Mouse (Mus musculus): ENCODE data around the gene 9530053A07Rik. TPM values are rescaled to one million over a fixed set of nuclear protein-coding genes. Genes with fewer than 3 reads are reported as not detected.
"Not testable (repeated sequence)": the region's sequence is repeated elsewhere in the genome, so short reads cannot be mapped to it uniquely, and the experiment has no call there.

The 9530053A07Rik gene
- 0.05 and 0.17 TPM in 2 replicates for polyA plus RNA-seq (2016; fragmentation: Nextera tagmentation; extraction: Ambion mirVana)

DNA sequence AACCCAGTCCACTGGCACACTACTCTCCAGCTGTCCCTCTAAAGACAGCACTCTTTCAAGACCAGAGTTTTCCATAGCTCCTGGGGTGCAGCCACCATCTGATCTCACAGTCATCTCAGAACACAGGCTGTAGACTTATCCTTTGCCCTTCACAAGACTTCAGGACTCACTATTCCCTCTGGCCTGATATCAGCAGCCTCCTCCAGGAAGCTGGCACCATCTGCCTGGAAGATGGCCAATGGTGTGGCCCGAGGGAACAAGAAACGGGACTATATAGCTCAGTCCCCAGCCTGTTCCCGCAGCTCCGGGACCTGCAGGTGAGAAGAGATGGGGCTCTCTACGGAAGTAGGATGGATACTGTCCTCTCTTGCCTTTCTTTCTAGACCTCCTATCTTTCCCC is at the start of gene 9530053A07Rik:
TSS of gene 9530053A07Rik (plus strand) at position 301 of the 400 bp plus-strand sequence.
- H3K27ac ChIP-seq (replicated peaks) = no peak within 1 kb of the TSS
- H3K36me3 ChIP-seq = no peaks in the 10 kb centered on the region
- WGBS = 93% methylated on average over 5 of the region's 5 CpGs
- H3K27me3 ChIP-seq (ENCODE audit: low read depth, poor library complexity, severe bottlenecking) = no peaks in the 10 kb centered on the region
- H3K9me3 ChIP-seq (replicated peaks) = no peaks in the 10 kb centered on the region; the same call in 1 of the 2 replicates
- no peaks in the 10 kb centered on the region for H3K4me1 ChIP-seq
- no peak for DNase-seq (ENCODE audit: low spot score)
- no peak within 1 kb of the TSS for H3K4me3 ChIP-seq

DNA sequence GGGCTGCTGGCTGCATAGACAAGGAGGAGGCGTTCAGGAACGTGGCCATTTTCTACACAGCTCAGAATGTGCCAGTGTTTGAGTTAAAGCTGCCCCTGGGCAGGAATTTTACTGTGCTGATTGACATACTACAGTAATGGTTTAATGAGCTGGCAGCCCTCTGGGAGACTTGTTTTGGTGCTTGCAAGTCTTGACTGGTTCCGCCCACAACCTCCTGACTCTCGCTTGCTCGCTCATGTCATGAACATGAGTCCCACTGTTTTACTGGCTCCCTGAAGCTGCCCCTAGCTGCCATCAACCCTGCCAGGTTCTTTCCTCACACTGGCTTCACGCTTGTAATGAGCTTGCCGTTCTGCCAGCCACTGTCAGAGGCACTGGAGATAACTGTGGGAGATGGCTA is 45.1 kb upstream of the 9530053A07Rik start:
- no peak overlapping the region for H3K27ac ChIP-seq (replicated peaks)
- H3K27me3 ChIP-seq (ENCODE audit: low read depth, poor library complexity, severe bottlenecking) = no peaks in the 10 kb centered on the region
- no peak for DNase-seq (ENCODE audit: low spot score)
- no peak overlapping the region for H3K4me3 ChIP-seq
- no peaks in the 10 kb centered on the region for H3K36me3 ChIP-seq
- no peaks in the 10 kb centered on the region for H3K4me1 ChIP-seq
- WGBS = 85% methylated on average over 7 of the region's 7 CpGs
- H3K9me3 ChIP-seq (replicated peaks) = peaks cover 5% of the 10 kb centered on the region

DNA sequence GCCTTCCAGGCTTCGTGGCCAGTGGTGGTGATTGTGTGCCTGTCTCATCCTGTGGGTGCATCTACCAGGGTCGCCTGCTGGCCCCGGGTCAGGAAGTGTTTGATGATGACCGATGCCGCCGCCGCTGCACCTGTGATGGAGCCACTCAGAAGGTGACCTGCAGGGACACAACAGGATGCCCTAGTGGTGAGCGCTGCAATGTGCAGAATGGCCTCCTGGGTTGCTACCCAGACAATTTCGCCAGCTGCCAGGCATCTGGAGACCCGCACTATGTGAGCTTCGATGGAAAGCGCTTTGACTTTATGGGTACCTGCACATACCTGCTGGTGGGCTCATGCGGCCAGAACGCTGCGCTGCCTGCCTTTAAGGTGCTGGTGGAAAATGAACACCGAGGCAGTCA is 43.0 kb upstream of the 9530053A07Rik start:
- no peak overlapping the region for H3K27ac ChIP-seq (replicated peaks)
- no peaks in the 10 kb centered on the region for H3K4me1 ChIP-seq
- peaks cover 5% of the 10 kb centered on the region for H3K9me3 ChIP-seq (replicated peaks)
- no peaks in the 10 kb centered on the region for H3K27me3 ChIP-seq (ENCODE audit: low read depth, poor library complexity, severe bottlenecking)
- WGBS = 84% methylated on average over 16 of the region's 16 CpGs
- H3K4me3 ChIP-seq = no peak overlapping the region
- no peaks in the 10 kb centered on the region for H3K36me3 ChIP-seq
- DNase-seq (ENCODE audit: low spot score) = no peak

DNA sequence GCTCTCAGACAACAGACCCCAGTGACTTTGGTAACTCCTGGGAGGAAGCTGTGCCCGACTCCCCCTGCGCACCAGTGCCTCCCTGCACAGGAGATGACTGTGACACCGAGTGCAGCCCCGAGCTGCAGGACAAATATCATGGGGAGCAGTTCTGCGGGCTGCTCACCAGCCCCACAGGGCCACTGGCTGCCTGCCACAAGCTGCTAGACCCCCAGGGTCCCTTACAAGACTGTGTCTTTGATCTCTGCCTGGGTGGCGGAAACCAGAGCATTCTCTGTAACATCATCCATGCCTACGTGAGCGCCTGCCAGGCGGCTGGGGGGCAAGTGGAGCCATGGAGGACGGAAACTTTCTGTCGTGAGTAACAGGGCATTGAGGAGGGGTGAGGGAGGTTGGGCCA is 35.7 kb upstream of the 9530053A07Rik start:
- no peaks in the 10 kb centered on the region for H3K36me3 ChIP-seq
- H3K27ac ChIP-seq (replicated peaks) = no peak overlapping the region

DNA sequence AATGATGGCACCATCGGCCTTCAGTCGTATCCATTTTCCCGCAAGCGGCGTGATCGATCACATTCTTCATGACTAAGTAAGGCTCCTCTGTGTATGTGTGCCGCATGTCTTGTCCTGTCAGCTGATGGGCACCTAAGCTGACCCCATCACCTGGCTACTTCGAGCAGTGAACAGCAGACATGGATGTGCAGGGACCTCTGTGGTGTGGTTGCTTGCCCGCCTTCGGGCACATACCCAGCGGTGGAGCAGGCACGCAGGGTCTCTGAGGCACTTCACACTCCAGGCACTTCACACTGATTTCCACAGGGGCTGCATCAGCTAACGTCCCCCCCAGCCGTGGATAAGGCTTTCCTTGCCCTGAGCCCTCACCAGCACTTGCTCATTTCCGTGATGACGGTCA is 30.2 kb upstream of the 9530053A07Rik start:
- no peak for DNase-seq (ENCODE audit: low spot score)
- Histone ChIP-seq H3K4me3 (no peak overlapping the region), H3K9me3 (replicated peaks) (peaks cover 18% of the 10 kb centered on the region), H3K27ac (replicated peaks) (no peak overlapping the region), H3K4me1 (no peaks in the 10 kb centered on the region), H3K36me3 (no peaks in the 10 kb centered on the region), H3K27me3 (ENCODE audit: low read depth, poor library complexity, severe bottlenecking) (peaks cover 4% of the 10 kb centered on the region; the same call in 1 of the 2 replicates)
- WGBS = 94% methylated on average over 16 of the region's 16 CpGs

More for the DNA sequence above, 35.7 kb upstream of the 9530053A07Rik start:
- no peak overlapping the region for H3K4me3 ChIP-seq
- WGBS = 53% methylated on average over 11 of the region's 11 CpGs
- peaks cover under 1% of the 10 kb centered on the region for H3K9me3 ChIP-seq (replicated peaks)
- no peaks in the 10 kb centered on the region for H3K27me3 ChIP-seq (ENCODE audit: low read depth, poor library complexity, severe bottlenecking)
- no peak for DNase-seq (ENCODE audit: low spot score)
- H3K4me1 ChIP-seq = no peaks in the 10 kb centered on the region

DNA sequence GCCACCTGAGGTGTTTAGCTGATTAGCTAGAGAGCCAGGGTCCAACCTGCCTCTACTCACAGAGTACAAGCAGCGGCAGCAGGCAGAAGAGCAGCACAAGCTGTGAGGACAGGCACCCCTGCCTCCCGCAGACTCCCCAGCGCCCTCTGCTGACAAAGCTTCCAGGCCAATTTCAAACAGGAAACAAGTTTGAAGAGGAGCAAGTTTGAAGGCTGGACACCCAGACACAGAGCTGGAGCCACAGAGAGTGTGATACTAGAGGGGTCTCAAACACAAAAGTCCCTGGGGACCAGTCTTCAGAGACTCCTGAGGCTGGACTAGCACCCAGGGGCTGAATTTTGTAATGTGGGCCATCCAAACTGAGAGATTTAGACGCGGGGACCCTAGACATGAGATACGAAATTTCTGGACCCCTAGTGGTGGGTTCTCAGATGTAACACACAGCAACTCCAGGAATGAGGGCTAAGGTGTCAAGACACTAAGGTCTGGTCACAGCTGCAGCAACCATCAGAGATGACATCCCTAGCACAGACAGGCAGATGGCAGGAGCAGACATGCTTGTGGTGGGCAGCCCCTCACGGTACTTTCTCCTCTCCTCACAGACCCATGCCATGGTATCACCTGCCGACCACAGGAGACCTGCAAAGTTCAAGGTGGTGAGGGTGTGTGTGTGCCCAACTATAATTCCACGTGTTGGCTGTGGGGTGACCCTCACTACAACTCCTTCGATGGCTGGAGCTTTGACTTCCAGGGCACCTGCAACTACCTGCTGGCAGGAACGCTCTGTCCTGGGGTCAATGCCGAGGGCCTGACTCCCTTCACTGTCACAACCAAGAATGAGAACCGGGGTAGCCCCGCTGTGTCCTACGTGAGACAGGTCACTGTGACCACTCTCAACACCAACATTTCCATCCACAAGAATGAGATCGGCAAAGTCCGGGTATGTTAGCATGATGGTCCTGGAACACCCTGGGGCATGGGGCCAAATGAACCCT is 28.4 kb upstream of the 9530053A07Rik start:
- Histone ChIP-seq H3K9me3 (replicated peaks) (peaks cover 18% of the 10 kb centered on the region), H3K4me3 (no peak overlapping the region), H3K27ac (replicated peaks) (no peak overlapping the region), H3K27me3 (ENCODE audit: low read depth, poor library complexity, severe bottlenecking) (peaks cover 13% of the 10 kb centered on the region; the same call in 1 of the 2 replicates), H3K4me1 (peaks cover 7% of the 10 kb centered on the region), H3K36me3 (no peaks in the 10 kb centered on the region)
- peak; percentile 14 for DNase-seq (ENCODE audit: low spot score)
- WGBS = 67% methylated on average over 17 of the region's 17 CpGs

DNA sequence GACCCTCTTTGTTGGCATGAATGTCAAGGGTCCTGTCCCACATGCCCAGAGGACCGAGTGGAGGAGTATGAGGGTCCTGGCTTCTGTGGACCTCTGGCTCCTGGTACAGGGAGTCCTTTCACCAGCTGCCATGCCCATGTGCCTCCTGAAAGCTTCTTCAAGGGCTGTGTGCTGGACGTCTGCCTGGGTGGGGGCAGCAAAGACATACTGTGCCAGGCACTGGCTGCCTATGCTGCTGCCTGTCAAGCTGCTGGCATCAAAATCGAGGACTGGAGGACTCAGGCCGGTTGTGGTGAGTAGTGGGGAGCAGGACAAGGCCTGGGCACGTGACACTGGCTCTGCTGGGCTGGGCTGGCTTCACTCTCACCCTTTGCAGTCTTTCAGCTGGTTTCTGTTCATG is 26.3 kb upstream of the 9530053A07Rik start:
- H3K9me3 ChIP-seq (replicated peaks) = peaks cover 18% of the 10 kb centered on the region
- not testable (repeated sequence) for DNase-seq (ENCODE audit: low spot score); H3K36me3 ChIP-seq; H3K27ac ChIP-seq (replicated peaks); H3K4me1 ChIP-seq; H3K4me3 ChIP-seq
- WGBS = 56% methylated on average over 5 of the region's 5 CpGs
- peaks cover 13% of the 10 kb centered on the region; the same call in 1 of the 2 replicates for H3K27me3 ChIP-seq (ENCODE audit: low read depth, poor library complexity, severe bottlenecking)

DNA sequence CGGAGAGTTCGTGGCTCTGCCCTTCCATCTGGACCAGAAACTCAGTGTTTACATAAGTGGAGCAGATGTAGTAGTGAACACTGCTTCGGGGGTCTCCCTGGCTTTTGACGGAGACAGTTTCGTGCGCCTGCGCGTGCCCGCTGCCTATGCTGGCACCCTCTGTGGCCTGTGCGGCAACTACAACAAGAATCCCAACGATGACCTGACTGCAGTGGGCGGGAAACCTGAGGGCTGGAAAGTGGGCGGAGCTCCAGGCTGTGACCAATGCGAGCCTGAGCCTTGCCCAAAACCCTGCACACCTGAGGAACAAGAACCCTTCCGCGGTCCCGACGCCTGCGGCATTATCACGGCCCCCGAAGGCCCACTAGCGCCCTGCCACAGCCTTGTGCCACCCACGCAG is 24.6 kb upstream of the 9530053A07Rik start:
- peak; percentile 23 for DNase-seq (ENCODE audit: low spot score)
- no peaks in the 10 kb centered on the region for H3K36me3 ChIP-seq
- peak overlapping the region; percentile 26 for H3K4me3 ChIP-seq
- H3K27me3 ChIP-seq (ENCODE audit: low read depth, poor library complexity, severe bottlenecking) = peaks cover 13% of the 10 kb centered on the region; the same call in 1 of the 2 replicates
- WGBS = 7% methylated on average over 23 of the region's 23 CpGs
- H3K4me1 ChIP-seq = peaks cover 7% of the 10 kb centered on the region
- H3K27ac ChIP-seq (replicated peaks) = no peak overlapping the region
- H3K9me3 ChIP-seq (replicated peaks) = peaks cover 6% of the 10 kb centered on the region; the same call in 1 of the 2 replicates

DNA sequence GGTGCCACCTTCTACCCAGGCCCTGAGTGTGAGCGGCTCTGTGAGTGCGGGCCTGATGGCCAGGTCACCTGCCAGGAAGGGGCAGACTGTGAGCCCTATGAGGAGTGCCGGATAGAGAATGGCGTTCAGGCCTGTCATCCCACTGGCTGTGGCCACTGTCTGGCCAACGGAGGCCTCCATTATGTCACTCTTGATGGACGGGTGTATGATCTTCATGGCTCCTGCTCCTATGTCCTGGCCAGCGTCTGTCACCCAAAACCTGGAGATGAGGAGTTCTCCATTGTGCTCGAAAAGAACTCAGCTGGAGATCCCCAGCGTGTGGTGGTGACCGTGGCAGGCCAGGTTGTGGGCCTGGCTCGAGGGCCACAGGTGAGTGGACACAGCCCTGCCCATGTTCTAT is 23.0 kb upstream of the 9530053A07Rik start:
- 90% methylated on average over 11 of the region's 11 CpGs for WGBS
- H3K9me3 ChIP-seq (replicated peaks) = no peaks in the 10 kb centered on the region
- peaks cover 7% of the 10 kb centered on the region for H3K4me1 ChIP-seq
- H3K27me3 ChIP-seq (ENCODE audit: low read depth, poor library complexity, severe bottlenecking) = peaks cover 13% of the 10 kb centered on the region; the same call in 1 of the 2 replicates
- DNase-seq (ENCODE audit: low spot score) = no peak
- H3K36me3 ChIP-seq = no peaks in the 10 kb centered on the region
- no peak overlapping the region for H3K4me3 ChIP-seq
- H3K27ac ChIP-seq (replicated peaks) = no peak overlapping the region

DNA sequence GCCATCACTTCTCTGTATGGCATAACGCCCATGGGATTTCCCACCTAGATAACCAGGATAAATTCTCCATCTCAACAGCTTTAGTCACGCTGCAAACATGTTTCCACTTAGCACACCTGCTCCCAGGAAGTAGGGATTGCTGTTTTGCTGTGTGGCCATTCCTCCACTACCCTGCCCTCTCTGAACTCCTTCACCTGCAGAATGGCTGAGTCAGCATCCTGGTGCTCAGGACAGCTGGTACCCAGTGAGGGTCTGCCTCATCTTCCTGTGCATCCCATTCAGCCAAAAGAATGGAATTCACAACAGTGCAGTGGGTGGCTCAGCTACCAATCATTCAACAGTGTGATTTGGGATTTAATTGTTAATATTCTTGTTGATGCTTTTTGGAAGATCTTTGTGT is 14.6 kb upstream of the 9530053A07Rik start:
- Histone ChIP-seq H3K27ac (replicated peaks) (no peak overlapping the region), H3K9me3 (replicated peaks) (no peaks in the 10 kb centered on the region), H3K4me3 (no peak overlapping the region), H3K36me3 (no peaks in the 10 kb centered on the region), H3K27me3 (ENCODE audit: low read depth, poor library complexity, severe bottlenecking) (no peaks in the 10 kb centered on the region), H3K4me1 (no peaks in the 10 kb centered on the region)
- no peak for DNase-seq (ENCODE audit: low spot score)
- 89% methylated on average over 2 of the region's 2 CpGs for WGBS

DNA sequence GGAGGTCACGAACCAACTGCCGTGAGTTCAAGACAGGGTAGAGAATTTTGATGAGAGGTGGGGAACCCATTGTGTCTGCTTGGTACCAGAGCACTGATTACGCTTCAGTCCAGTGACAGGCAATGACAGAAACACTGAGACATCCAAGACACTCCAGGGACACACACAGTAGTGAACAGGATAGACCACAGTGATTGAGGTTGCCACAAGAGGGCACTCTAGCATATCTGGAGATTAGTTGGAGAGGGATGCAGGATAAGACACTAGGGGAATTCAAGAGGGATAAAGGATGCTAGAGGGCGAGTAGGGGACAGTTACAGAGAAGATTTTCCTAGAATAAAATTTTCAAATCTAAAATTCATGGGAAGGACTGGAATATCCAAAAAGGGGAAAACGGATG is 8.3 kb downstream of the 9530053A07Rik start:
- WGBS = 60% methylated on average over 5 of the region's 5 CpGs
- no peak for DNase-seq (ENCODE audit: low spot score)
- H3K36me3 ChIP-seq = no peaks in the 10 kb centered on the region
- no peak overlapping the region for H3K27ac ChIP-seq (replicated peaks)
- H3K4me3 ChIP-seq = no peak overlapping the region
- no peaks in the 10 kb centered on the region for H3K4me1 ChIP-seq
- H3K27me3 ChIP-seq (ENCODE audit: low read depth, poor library complexity, severe bottlenecking) = no peaks in the 10 kb centered on the region
- H3K9me3 ChIP-seq (replicated peaks) = no peaks in the 10 kb centered on the region

DNA sequence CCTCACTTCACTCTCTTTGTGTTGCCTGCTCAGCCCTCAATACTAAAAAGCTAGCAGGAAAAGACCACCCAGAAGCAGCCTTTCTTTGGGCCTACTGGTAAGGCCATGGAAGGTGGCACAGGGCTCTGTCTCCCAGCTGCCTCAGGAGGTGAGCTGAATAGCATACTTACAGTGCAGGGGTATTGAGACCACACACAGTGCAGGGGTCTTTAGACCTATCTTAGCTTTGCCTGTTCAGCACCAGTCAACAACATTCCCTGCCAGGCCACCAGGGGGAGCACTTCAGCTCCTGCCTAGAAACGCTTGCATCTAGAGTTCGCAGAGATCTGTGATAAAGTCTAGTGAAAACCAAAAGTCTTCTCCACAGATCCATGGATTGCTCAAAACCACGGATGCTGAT is 19.0 kb downstream of the 9530053A07Rik start:
- DNase-seq (ENCODE audit: low spot score) = peak; percentile 81
- Histone ChIP-seq H3K27ac (replicated peaks) (peak overlapping the region; percentile 76), H3K36me3 (no peaks in the 10 kb centered on the region), H3K4me1 (peaks cover 17% of the 10 kb centered on the region), H3K4me3 (no peak overlapping the region), H3K27me3 (ENCODE audit: low read depth, poor library complexity, severe bottlenecking) (peaks cover 7% of the 10 kb centered on the region; the same call in 1 of the 2 replicates), H3K9me3 (replicated peaks) (peaks cover 9% of the 10 kb centered on the region)
- 19% methylated on average over 3 of the region's 3 CpGs for WGBS

DNA sequence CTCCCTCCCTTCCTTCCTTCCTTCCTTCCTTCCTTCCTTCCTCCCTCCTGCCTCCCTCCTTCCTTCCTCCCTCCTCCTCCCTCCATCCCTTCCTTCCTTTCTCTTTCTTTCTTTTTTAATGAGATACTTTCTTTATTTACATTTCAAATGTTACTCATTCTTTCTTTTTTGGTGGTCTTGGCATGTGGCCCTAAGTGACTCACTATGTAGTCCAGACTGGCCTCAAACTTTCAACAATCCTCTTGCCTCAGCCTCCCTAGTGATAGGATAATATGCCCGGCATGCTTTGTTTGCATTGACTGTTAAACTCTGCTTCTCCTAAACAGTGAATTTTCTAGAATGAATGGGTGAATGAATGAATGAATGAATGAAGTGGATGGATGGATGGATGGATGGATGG is 20.6 kb downstream of the 9530053A07Rik start:
- WGBS = 95% methylated on average over 1 of the region's 1 CpGs
- Histone ChIP-seq H3K36me3 (no peaks in the 10 kb centered on the region), H3K4me1 (peaks cover 17% of the 10 kb centered on the region), H3K27ac (replicated peaks) (no peak overlapping the region), H3K27me3 (ENCODE audit: low read depth, poor library complexity, severe bottlenecking) (peaks cover 7% of the 10 kb centered on the region; the same call in 1 of the 2 replicates), H3K4me3 (no peak overlapping the region), H3K9me3 (replicated peaks) (no peaks in the 10 kb centered on the region)
- no peak for DNase-seq (ENCODE audit: low spot score)

Measured in midbrain, embryonic 10.5 days (tissue).